Mouse (Mus musculus) liver, embryonic 14.5 days (tissue): ENCODE measurements around the gene Cpeb4.

Source experiments
- CTCF ChIP-seq: IDR thresholded peaks from 2 replicates; pipeline ENCODE4 v1.5.1; 2016; ENCODE audit warnings: antibody characterized with exemption, low read depth, control low read depth
- EP300 ChIP-seq: IDR thresholded peaks from 2 replicates; pipeline ENCODE4 v1.6.1; 2016; ENCODE audit warnings: antibody characterized with exemption, low read depth

DNA sequence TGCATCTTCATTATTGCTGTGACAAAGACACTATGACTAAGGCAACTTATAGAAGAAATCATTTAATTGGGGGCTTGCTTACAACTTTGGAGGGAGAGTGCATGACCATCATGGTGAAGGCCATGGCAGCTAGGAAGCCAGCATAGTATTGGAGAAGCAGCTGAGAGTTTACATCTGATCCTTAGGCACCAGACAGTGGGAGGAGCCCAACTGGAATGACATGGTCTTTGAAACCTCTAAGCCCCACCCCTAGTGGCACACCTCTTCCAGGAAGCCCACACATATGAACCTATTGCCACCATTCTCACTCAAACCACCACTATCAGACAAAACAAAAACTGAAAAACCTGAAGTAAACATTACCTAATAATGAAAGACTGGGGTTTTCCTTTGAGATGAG is 88.1 kb downstream of the Cpeb4 start:
- TF ChIP-seq EP300 (no peak), CTCF (no peak)
